Mouse (Mus musculus) monocyte, adult 2 months (primary cell): ENCODE data around the gene Pla2g1b.
A peak's percentile ranks its signal among the peaks of the same experiment; 100 is the strongest.
"Not testable (repeated sequence)": the region's sequence is repeated elsewhere in the genome, so short reads cannot be mapped to it uniquely, and the experiment has no call there.

Experiments
- DNase-seq, 2 experiments: peaks; one replicate each; pipeline ENCODE4 v3.0.0; 2022; ENCODE audit warnings: low spot score in 2 of 2, low read depth in 1 of 2

Gene Pla2g1b

GRCm38 (mm10) chr5:115483947-115484920 is 18.2 kb downstream of the Pla2g1b start, which contains the start of gene Sirt4:
Sirt4 (minus strand) TSS chr5:115484725.
- DNase-seq: peak; percentile 41 to 52

GRCm38 (mm10) chr5:115484996-115485395 is 18.9 kb downstream of the Pla2g1b start:
- DNase-seq: no peak

GRCm38 (mm10) chr5:115485489-115486205 is 19.6 kb downstream of the Pla2g1b start:
- no peak for DNase-seq

GRCm38 (mm10) chr5:115486726-115487125 is 20.7 kb downstream of the Pla2g1b start:
- DNase-seq: no peak

GRCm38 (mm10) chr5:115487353-115487752 is 21.3 kb downstream of the Pla2g1b start:
- no peak for DNase-seq

- DNase-seq: no peak
Observed at GRCm38 (mm10) chr5:115487942-115488580, 22.0 kb downstream of the Pla2g1b start.

GRCm38 (mm10) chr5:115488841-115489698 is 23.0 kb downstream of the Pla2g1b start:
- DNase-seq: peak; percentile 58 to 80

- peak; percentile 83 to 90 for DNase-seq
Observed at GRCm38 (mm10) chr5:115489699-115490637, 23.9 kb downstream of the Pla2g1b start.

GRCm38 (mm10) chr5:115490638-115491000 is 24.6 kb downstream of the Pla2g1b start:
- no peak for DNase-seq

GRCm38 (mm10) chr5:115491076-115491475 is 25.0 kb downstream of the Pla2g1b start:
- no peak for DNase-seq

- peak; percentile 27 to 44 for DNase-seq
Observed at GRCm38 (mm10) chr5:115491771-115492322, 25.8 kb downstream of the Pla2g1b start.

GRCm38 (mm10) chr5:115492711-115493335 is 26.8 kb downstream of the Pla2g1b start:
- DNase-seq: no peak

- no peak for DNase-seq
Observed at GRCm38 (mm10) chr5:115493441-115493840, 27.4 kb downstream of the Pla2g1b start.

- not testable (repeated sequence) for DNase-seq
Observed at GRCm38 (mm10) chr5:115495618-115496017, 29.6 kb downstream of the Pla2g1b start.

- no peak for DNase-seq
Observed at GRCm38 (mm10) chr5:115497033-115497432, 31.0 kb downstream of the Pla2g1b start.

- no peak for DNase-seq
Observed at GRCm38 (mm10) chr5:115498307-115499240, 32.5 kb downstream of the Pla2g1b start.

GRCm38 (mm10) chr5:115500383-115500935 is 34.4 kb downstream of the Pla2g1b start:
- DNase-seq: peak; percentile 76 to 77
